Mouse (Mus musculus): ENCODE measurements at regions not wholly inside any gene's neighbourhood (a gene's known extent, or its start where the extent isn't known, plus 50 kb on each side); places are given as distances from the start of the nearest gene placed in this dataset.
"Not testable (repeated sequence)": the region's sequence is repeated elsewhere in the genome, so short reads cannot be mapped to it uniquely, and the experiment has no call there.

DNA sequence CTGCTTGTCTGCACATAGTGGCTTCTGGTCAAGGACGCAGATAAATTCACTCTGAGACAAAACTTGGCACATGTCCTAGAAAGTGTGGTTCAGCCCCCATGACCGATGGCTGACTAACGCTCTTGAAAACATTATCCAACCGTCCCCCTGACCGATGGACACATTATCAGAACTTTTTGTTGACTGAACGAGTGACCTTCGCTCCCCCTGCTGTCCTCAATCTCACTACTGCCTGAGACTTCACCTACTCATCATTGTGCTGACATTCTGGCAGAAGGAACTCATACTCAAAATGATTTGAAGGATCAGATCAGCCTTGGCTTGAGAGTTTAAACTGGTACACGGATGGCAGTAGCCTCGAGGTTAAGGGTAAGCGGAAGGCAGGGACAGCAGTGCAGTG, 61.3 kb upstream of the Zfp804a start:
- ATAC-seq (ENCODE audit: extremely low read depth, insufficient number of reproducible peaks, low FRiP score, low TSS enrichment); H3K4me1 ChIP-seq; H3K9ac ChIP-seq; H3K36me3 ChIP-seq; H3K9me3 ChIP-seq; H3K27me3 ChIP-seq (replicated peaks); H3K4me2 ChIP-seq; H3K4me3 ChIP-seq: not testable (repeated sequence)
- H3K27ac ChIP-seq (replicated peaks) = 0 out of 2 replicates have a peak overlapping the region, but pooled peaks have one; percentile 32
- WGBS = 33% methylated on average over 9 of the region's 10 CpGs

Measured in heart, embryonic 13.5 days (tissue).